Mouse (Mus musculus) adrenal gland, postnatal 10 days (tissue): Measurements from ENCODE around the gene Nploc4. TPM values are rescaled to one million over a fixed set of nuclear protein-coding genes. Genes with fewer than 3 reads are reported as not detected.
A peak's percentile ranks its signal among the peaks of the same experiment; 100 is the strongest.
"Not testable (repeated sequence)": the region's sequence is repeated elsewhere in the genome, so short reads cannot be mapped to it uniquely, and the experiment has no call there.

ENCODE experiments used
- DNase-seq: peaks from one replicate; pipeline ENCODE4 v3.0.0; 2021; ENCODE audit warnings: mixed read lengths
- total RNA-seq, 2 experiments: library from RNA; stranded (reverse); gene quantifications; 2 replicates each; pipeline ENCODE4 v1.2.3; 2021

Nploc4 gene
- total RNA-seq, 2 experiments from 2014 or later: 59.7 to 67.0 TPM

DNA sequence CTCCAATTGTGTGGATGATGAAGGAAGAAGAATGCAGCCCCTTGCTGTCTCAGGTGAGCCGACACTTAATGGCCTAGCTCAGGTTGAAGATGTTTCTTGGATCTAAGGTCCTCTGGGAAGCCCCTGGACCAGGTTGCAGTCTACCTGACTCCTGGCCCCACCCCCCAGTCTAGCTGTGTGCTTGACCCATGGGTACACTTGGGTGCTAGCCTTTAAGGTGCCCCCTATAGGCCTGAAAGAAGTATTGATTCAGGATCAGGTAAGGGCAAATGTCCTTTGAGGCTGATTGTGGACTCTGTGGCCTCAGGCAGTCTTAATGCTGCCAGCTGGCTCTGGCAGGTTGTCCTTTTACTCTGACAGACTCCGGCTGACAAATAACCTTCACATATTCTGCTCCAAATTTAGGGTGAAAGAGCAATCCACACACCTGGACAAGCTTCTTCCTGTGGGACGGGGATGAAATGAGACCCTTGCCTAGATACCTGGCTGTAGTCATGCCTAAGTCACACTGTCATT lies 5.3 kb upstream of the Nploc4 start:
- no peak for DNase-seq

DNA sequence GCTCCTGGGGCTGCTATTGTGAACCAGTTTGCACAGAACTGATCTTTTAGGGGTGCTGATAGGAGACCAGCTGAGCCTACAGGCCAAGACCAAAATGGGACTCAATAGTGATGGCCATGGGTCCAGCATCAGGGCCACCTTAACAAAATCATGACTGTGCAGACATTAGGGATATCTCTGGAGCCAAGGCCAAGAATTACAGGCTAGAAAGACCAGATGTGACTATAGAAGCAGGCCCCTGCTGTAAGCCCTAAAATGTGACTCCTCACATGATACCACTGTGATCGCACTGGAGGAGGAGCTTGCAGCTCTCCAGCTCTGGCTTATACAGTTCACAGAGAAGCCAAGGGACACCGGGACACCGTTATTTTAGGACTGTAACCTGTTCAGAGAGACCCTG lies 4.8 kb upstream of the Nploc4 start, which contains the start of gene Tspan10:
TSS of gene Tspan10 (plus strand) at position 301 of the 400 bp plus-strand sequence.
- DNase-seq: no peak

DNA sequence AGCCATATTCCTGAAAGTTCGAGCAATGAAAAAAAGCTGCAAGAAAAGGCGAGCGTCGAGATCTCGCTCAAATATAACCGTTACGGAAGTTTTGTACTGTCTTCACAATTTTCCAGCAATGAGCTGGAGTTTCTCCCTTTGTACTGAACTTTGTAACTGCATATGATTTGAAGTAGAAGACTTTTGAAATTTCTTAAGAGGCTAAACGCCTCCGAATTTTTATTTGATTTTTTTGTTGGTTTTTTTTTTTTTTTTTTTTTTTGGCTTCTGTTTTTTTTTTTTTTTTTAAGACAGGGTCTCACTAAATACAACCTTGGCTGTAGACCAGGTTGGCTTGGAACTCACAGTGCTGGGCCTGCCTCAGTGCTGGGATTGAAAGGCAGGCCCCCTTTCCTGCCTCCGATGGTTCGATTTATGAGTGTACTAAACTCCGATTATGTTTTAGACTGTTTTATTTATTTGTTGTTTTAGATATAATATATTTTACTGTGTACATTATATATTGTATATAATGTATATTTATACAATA lies 413 bp upstream of the Nploc4 start:
- DNase-seq: no peak

DNA sequence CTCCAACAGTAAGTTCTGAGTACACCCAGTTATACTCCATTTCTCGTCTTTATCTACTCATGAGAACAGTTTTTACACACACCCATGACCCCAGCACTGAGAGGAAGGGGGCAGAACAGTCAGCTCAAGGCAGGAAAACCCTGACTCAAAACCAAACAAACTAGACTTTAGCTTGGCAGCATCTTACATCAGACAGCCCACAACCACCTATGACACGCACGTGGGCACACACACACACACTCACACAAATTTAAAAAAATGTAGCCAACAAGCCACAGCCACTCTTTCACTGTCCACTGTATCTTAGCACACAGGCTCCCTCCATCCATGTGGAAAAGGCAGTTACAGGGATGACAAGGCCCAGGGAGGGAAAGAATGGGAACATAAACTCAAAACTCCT lies 10.8 kb downstream of the Nploc4 start:
- no peak for DNase-seq

DNA sequence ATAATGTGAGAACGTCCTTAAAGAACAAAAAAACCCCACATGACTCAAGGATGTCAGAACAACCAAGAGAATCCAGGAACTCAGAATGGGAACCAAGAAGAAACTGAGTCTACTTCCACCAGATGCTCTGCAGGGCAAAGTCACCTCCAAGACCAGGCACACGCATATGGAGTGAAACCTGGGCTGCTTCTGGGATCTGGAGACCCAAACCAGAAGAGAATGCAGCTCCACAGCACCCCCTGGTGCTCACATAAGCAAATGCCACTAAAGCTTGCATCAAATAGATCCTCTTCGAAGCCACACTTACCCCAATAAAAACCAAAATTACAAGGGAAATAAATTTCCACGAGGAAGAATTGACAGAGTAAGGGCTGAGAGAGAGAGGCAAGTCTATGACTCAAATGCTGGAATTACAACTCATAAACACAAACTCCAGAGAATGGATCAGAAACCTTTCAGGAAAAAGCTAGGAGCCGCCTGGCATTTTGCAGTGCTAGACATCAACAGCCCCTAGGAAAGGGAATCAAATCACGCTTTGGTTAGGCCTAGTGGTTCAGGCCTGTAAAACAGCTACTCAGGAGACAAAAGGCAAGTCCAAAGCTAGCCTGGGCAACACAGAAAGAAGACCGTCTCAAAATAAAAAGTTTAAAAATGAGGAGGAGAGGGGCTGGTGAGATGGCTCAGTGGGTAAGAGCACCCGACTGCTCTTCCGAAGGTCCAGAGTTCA lies 13.8 kb downstream of the Nploc4 start:
- peak; percentile 81 for DNase-seq

DNA sequence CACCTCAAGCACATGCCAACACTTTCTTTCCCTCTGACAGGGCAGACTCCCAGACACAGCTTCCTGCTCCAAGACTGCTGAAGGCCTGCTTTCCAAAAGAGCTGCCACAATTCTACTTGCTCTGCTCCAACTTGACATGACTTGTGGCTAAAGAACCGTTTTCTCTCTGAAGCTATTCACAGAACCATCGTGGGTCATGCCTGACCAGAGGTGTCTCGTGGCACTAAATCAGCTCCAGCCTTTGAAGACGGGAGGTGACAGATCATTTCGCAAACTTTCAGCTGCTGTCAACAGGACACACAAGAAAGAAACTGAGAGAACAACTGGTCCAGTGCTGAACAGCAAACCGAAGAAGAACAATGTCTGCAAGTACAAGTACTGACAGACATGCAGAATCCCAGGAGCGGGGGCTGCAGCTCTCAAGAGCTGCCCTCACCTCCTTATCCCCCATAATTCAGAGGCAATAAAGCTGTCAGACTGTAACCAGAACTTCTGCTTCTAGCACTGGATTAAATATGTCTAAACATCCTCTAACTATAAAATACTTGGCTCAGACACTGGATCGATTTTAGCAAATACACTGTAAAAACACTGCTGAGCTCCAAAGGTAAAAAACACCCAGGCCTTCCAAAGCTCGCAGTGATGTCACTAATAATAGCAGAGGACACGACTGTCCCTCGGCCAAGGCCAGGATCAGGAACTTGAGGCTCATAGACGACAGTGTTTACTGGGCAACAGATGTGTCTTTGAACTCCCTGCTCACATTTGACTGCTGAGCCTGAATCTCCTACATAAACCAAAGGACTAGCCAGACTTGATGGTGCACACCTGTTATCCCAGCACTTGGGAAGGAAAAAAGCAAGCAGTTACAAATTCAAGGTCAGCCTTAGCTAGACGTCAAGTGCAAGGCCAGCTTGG lies 14.6 kb downstream of the Nploc4 start:
- DNase-seq: peak; percentile 23

DNA sequence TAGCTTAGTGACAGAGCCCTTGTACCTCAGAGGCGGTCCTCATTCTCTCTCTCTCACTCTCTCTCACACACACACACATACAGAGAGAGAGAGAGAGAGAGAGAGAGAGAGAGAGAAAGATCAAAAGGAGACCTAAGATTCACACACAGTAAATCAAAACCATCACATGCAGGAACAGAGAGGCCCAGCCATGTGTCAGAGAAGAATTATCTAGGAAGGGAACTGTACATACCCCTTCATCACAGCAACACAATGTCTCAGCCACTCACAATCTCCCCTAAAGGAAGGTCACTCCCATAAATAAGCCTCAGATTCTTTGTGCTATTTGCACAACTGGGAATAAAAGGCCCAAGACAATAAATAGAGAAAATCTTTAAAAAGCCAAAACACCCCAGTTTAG lies 18.9 kb downstream of the Nploc4 start:
- no peak for DNase-seq

DNA sequence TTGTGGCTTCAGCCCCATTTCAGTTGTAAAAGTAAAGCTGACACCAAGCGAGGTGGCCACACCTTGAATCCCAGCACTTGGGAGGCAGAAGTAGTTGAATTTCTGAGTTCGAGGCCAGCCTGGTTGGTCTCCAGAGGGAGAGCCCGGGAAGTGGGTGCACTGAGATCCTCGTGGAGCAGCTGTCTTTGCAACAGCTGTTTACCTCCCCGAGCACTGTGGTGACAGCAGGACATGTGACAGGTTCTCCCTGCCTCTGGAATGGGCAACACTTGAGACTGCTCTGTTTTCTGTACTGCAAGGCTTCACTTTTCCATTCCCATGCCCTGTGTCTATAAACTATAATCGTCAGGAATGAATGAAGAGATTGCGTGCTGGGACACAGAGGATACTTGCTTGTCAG lies 19.7 kb downstream of the Nploc4 start:
- no peak for DNase-seq

DNA sequence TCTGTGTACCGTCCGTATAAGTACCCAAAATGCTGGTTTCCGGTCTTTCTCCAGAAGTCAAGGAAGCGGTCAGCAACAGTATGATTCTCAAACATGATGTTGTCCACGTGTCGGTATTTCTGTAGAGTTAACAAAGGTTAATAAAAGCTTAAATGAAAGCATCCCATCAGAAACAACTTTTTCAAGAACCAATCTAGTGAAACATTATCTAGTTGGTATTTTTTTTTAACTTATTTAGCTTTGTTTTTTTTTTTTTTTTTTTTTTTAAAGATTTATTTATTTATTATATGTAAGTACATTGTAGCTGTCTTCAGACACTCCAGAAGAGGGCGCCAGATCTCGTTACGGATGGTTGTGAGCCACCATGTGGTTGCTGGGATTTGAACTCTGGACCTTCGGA lies 23.9 kb downstream of the Nploc4 start:
- not testable (repeated sequence) for DNase-seq

DNA sequence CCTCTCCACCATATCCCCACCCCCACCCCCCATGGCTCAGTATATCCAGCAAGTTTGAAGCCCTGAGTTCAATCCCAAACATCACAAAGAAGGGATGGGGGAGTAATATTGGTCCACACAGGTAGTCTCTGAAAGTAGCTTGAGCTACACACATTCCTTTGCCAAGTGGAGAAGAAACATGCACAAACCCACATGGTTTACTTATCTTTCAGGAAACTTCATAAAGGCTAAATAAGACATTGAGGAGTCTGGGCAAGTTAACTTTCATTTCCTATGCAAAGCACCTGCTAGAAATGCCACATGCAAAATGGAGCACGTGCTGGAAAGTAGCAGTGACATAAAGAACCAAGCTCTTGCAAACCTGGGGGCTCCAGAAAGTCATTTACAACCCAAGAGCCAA lies 31.1 kb downstream of the Nploc4 start:
- no peak for DNase-seq

DNA sequence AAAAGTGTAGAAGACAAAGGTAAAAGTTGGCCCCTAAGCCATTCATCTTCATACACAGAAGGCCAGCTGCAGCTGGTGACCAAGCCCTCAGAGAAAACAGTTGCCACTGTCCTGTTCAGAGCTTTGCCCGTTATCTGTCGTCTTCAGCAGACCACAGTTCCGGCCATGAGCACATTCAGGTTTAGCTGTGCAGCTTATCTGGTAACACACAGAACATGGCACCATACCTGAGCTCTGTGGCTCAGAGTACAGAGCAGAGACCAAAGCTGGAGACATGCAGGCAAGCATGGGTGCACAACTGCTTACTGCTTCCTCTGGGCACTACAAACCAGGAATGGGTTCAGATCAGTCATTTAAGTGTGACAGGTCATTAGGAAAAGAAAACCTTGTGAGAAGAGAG lies 31.6 kb downstream of the Nploc4 start:
- no peak for DNase-seq

DNA sequence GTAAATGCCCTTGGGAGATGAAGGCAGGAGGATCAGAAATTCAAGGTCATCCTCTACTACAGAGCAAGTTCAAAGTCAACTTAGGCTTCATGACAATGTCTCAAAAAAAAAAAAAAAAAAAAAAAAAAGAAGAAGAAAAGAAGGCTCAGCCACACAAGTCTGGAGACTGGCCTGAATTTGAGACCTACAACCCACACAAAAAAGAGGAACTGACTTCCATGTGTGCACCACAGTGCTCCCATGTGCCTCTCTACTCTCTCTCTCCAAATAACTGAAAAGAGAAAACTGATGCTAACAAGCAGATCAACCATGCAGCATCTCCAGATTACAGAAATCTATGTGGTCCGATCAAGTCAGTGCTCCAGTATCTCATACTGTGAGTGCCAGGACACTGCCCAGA lies 32.7 kb downstream of the Nploc4 start:
- no peak for DNase-seq

DNA sequence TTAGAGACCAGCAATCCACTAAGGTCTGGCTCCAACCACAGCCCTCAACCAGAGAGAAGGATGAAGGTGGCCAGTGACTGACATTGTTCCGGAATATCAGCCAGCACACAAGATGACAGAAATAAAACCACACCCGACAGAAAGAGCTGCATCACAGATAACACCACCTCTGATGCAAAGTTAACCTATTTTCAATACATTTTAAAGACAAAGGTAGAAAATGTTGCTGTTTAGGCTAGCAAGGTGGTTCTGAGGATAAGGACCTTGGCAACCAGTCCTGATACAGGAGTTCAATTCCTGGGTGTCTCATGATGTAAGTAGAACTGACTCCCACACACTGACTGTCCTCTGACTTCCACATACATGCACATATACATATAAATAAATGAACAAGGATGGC lies 38.2 kb downstream of the Nploc4 start:
- DNase-seq: no peak

DNA sequence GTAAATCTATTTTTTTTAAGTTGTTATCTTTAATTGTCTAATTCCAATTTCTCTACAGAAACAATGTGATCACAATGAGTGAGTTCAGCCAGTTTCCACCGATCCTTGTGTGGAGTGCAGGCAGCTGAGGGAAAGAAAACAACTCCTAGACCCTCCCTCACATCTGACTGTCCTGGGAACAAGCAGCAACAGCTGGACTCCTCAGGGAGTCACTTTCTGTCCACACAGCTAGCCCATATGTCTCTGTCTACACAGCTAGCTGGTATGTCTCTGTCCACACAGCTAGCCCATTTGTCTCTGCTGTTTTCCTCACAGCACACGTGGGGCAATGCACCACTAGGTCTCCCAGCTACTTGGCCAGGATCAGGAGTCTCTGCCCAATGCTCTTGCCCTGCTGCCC lies 39.9 kb downstream of the Nploc4 start:
- DNase-seq: no peak

DNA sequence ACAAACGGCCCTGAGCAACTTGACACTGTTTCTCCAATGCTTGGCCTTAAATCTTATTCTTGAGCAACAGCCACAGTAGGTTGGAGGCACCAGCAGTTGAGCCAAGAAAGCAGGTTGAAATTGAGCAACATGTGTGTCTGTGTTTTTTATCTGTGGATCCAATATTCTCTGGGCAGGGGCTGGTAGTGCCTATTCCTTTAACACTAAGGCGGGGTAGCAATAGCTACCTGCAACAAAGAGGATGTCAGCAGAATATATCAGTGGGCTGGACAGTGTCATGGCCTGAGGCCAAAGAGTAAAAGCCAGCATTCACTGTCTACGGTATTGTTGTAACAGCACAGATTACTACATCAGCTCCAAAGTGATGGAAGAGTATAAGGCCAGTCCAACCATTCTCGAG lies 41.8 kb downstream of the Nploc4 start:
- peak; percentile 32 for DNase-seq

DNA sequence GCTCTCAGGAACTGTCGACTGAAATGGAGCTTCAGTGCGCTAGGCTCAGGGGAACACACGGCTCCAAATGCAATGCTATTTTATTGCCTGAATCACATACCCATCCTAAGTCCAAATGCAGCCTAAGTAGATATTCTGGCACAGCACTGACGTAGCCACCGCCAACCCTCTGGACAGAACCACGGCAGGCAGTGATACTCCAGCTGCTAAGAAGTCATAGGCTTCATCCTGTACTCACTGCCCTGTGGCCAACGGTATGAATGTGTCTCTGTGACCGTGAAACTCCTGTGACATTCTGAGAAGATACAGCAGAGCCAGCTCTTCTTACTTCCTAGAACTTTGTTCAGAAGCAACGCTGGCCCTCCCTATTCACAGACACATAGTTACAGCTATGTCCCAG lies 48.9 kb downstream of the Nploc4 start:
- DNase-seq: no peak

DNA sequence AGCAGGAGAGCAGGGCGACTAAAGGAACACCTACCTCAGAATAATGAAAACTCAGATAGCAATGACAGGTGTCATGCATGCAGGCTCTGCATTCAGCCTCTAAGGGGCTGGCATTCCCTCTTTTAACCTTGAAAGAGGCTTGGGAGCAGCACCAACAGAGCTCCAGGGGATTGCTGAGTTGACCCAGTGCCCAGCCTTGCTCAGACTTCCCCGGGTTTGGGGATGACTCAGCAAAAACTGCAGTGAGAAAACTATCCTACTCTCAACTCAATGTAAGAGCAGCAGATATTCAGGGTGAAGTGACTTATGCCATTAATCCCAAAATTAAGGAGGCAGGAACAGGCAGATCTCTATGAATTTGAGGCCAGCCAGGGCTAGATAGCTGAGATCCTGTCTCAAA lies 50.4 kb downstream of the Nploc4 start:
- DNase-seq: peak; percentile 77

DNA sequence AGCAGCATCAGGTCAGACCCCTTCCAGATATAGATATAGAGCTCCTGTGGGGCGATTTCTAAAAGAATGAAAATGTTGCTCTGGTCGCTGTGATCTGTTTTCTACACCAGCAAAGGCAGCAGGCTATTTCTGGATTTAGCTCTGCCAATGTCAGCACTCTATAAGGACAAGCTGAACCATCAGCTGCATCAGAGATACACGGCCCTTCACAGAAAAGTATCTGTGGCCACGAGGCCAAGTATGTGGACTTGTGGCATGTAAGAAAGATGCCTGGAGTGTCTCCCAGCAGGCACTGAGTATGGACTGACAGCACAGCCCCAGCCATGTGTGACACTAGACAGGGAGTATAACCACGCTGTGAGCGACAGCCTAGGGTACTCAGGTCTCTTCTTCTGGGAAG lies 50.9 kb downstream of the Nploc4 start:
- DNase-seq: no peak

DNA sequence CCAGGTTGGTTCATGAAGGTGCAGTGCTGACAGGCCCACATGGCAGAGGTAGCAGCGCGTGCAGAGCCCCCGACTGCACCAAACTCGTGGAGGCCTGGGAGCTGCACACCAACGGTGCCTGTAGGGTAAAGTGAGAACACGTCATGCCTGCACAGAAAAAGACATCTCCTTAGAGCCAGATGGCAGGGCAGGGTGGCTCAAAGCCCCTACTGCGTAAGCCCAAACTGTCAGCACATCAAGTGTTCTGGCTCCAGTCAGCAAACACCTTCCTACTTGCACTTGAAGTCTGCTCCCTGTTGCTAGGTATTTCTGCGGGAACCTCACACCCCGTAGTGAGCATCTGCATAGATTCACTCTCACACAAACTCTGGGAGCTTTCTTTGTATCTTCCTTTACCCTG lies 55.0 kb downstream of the Nploc4 start:
- DNase-seq: no peak

DNA sequence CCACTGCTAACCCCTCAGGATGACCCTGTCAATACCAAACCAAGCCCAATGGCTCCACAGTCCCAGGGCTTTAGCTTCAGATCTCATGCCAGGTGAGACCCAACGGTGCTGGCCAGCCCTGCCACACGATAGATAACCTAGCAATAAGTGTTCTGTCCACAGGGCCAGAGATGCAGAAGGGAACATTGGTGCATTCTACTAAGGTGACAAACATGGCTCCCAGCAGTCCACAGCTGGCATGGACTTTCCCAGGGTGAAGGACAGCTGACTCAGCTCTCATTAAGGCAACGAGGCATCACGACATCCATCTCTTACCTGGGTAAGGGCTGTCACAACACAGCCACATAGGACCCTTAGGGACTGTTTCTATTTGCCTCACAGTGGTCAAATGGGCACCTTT lies 56.4 kb downstream of the Nploc4 start:
- peak; percentile 11 for DNase-seq

DNA sequence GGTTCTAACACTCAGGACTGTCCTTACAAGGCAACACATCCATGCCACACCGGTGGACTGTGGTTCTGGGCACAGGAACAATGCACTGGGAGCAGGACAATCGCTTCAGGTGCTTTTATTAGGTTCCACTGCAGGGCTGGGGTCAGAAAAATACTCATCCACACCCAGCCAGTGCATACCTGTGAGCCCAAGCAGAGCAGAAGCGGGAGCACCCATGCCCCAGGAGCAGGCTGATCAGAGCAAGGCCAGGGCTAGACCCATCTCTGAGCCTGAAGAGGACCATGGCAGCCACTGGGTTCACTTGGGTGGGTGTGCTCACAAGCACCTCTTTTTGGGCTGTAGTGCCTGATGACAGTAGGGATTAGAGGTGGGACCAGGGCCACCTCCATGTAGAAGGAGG lies 57.2 kb downstream of the Nploc4 start:
- peak; percentile 2 for DNase-seq

DNA sequence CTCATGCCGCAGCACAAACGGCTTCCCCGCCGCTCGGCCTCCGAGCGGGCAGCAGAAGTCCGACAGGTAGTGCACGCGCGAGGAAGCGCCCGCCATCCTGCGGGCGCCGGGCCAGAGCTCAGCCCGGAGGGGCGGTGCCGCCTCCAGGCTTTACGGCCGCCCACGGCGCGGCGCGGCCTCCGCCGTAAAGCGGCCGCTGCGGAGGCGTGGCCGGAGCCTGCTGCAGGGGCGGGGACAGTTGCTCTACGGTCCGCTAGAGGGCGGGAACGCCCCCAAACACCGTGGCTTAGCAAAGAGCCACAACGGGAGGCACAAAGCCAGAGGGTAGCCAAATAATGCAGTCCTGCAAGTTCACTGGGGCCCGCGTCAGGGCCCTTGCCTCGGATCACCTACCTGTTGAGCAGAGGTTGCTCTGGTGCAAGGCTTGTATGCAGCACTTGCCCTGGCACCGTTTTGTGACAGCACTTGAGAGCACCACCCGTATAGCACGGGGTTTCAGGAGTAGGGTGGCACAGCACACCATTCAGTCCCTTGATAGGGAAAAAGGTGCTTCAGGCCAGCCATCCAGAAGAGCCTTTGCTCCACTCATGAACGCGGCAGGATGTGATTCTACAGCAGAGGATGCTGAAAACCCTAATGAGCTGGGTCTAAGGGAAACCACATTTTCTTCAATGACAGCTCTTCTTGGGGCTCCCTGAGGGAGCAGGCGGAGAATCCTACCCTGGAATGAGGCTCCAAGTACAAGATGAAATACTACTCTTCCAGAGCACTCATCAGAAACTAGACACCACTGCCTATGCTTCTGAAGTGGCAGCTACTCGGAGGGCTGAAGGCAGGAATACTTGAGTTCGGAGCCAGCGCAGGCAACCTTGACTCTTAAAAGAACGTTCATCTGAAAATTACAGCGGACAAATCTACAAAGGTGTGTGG lies 58.6 kb downstream of the Nploc4 start, which contains the start of gene Faap100:
TSS of gene Faap100 (minus strand) at position 154 of the 930 bp plus-strand sequence.
- peak; percentile 94 for DNase-seq
